Mouse (Mus musculus): ENCODE data around the gene Gca. TPM values are rescaled to one million over a fixed set of nuclear protein-coding genes. Genes with fewer than 3 reads are reported as not detected.
"Not testable (repeated sequence)": the region's sequence is repeated elsewhere in the genome, so short reads cannot be mapped to it uniquely, and the experiment has no call there.

Gca gene
- total RNA-seq, 2 experiments from 2014 or later: 26.4 to 29.9 TPM

DNA sequence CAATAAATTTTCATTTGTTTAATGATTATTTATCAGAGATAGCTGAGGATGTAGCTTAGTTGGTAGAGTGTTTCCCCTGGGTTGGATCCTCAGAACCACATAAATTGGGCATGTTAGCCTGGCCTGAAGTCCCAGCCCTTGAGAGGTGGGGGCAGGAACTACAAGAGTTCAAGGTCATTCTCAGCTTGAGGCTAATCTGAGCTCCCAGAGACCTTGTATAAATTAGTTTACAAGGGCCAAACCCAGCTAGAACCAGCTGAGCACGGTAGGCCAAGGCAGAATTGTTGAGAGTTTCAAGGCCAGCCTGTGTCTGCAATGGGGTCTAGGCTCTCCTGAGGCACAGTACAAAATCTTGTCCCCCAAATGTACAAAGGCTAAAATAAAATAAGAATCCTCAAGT lies 1.5 kb downstream of the Gca start:
- no peak for DNase-seq
- intact Hi-C loops (cut with DNase I): no loop called here

DNA sequence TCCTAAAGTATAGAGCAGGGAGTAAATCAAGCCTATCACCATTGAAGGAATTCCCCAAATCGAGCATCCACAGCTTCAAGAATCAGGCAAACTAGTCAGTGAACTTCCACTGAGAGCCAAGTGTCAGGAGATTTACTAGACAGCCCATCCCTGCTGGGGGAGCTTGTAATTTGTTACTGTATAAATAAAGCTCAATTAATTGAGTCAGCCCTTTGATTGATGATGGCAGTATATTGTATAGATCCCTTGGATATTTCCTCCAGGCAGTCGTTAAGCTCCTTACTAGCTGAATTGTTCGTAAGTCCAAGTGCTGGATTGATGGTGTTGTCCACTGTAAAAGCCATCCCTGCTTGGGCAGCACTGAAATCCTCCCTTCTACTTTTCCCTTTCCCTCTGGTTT lies 5.8 kb downstream of the Gca start:
- intact Hi-C loops (cut with DNase I): no loop called here
- no peak for DNase-seq

DNA sequence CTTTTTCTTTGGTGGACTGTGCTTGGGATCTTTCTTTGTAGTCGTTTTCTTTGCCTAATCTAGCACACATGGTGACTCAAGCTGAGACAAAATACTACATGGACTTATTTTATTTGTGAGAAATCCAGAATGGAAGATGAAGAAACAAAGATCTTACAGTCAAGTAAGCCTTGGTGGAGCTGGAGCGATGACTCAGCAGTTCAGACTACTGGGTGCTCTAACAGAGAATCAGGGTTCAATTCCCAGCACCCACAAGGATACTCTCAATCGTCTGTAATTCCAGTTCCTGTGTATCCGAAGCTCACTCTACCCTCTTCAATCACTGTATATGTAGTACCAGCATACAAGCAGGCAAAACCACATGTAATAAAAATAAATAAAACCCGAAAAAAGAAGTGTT lies 6.2 kb downstream of the Gca start:
- intact Hi-C loops (cut with DNase I): no loop called here
- no peak for DNase-seq

DNA sequence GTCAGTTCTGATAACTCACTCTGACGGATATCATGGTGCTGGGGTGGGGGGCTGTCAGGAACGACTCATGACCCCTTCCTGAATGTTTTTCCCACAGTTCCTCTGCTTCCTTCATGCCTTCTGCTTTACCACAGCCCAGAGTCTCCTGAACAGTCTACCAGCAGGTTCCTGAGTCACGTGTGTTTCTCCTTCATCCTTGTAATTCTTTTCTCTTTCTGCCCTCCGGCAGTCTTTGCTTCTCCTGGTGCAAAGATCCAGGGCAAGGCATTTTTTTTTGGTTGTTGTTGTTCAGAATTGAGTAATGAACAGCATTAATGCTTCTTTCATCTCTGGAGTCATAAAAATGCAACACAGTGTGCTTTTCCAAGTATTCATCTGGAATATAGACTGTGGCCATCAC lies 6.7 kb downstream of the Gca start:
- intact Hi-C loops (cut with DNase I): no loop called here
- DNase-seq: no peak

DNA sequence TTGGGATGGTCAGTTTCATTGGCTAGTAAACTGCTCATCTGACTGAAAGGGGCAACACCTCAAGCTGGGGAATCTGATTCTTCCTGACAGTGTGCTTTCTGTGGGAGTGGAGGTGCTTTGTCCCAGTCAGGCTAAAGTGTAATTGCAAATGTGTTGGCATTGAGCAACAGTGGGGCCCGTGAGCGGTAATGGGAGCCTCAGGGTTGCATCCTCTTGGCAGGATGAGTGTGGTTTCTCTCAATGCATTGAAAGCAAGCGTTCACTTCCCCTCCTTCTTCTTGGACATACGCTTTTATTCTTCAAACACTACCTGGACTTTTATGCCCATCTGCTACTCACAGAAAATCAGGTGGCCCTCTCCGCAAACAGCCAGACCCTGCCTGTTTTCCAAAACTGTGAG lies 8.7 kb downstream of the Gca start:
- intact Hi-C loops (cut with DNase I): no loop called here
- DNase-seq: no peak

DNA sequence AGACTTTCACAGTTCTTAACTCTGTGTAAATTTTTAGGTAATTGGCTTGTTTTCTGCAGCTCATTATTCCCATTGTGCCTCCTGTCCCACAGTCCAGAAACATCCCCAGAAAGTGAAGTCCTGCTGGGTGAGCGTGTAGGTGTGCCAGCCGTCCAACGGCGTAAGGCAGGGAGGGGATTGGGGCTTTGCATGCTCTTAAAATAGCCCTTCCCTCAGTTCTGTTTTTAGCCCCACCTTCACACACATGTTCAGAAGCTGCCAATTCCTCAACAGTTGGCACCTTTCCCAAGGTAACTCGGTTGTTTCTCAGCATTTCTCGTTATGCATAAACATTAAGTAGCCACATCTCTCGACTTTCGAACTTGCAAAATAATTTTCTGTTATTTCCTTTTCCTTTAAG lies 17.6 kb downstream of the Gca start:
- intact Hi-C loops (cut with DNase I): no loop called here
- DNase-seq: peak; percentile 5 to 25

DNA sequence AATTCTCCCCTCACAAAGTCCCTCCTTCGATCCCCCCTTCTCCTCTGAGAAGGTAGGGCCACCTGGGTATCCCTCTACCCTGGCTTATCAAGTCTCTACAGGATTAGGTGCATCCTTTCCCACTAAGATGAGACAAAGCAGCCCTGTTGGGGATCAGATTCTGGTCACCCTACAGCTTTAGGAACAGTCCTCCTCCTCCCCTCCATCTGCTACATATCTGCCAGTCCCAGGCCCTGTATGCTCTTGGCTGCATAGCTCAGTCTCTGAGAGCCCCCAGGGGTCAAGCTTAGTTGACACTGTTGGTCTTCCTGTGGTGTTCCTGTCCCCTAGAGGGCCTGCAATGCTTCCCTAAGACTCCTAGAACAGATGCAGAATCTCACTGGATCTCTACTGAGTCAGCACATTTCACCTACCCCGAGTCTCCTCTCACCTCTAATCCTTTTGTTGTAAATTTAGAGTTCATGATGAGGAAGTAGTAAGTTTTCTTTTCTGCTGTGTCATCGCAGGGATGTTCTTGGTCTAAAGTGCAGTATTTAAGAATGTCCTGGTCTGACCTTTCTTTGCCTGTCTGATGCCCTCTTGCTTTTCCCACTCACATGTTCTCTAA lies 21.0 kb downstream of the Gca start:
- intact Hi-C loops (cut with DNase I): no loop called here
- DNase-seq: no peak

DNA sequence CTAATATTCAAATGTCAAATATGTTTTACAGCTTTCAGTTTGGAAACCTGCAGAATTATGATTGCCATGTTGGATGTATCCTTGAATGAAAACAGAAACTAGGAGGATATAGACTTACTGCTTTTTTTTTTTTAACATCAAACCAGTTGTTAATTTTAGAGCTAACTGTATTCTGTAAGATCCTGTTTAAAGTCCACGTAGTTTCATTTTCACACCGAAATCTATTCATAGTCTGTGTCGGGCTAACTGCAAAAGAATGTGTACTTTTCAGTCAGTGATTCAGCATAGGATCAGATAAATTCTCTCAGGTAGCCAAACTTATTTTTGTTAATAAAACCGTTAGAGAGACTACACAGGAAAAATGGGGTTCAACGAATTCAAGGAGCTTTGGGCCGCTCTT lies 21.8 kb downstream of the Gca start:
- DNase-seq: no peak
- intact Hi-C loops (cut with DNase I): no loop called here

DNA sequence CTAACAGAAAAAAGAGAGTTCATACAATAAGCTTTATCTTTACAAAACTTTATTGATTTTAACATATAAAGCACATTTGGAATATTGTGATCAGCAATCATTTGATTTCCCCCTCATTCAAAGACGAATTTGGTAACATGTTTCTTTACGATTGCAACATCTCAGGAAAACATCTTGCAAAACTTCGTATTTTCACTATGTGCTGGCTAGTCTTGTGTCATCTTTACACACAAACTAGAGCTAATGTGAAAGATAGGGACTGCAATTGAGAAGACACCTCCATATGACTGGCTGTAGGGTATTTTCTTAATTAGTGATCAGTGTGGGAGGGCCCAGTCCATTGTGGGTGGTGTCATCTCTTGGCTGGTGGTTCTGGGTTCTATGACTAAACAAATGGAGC lies 42.2 kb downstream of the Gca start:
- intact Hi-C loops (cut with DNase I): no loop called here
- no peak for DNase-seq

DNA sequence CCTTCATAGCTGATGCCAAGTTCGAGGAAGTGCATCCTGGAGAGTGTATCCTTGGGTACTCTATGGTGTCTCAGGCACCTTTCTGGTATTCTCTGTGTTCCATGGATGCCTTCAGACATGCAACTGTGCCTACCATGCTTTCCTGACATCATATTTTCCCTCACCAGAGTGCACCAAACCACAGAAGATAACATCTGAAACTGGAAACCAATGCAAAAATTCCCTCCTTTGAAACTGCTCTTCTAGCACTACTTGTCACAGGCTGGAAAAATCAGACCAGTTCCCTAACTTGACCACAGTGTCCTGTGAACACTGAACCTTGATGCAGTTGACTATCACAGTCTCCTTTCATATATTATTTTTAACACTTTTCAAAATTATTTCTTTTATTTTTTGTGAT lies 45.5 kb downstream of the Gca start:
- intact Hi-C loops (cut with DNase I): no loop called here
- DNase-seq: no peak

DNA sequence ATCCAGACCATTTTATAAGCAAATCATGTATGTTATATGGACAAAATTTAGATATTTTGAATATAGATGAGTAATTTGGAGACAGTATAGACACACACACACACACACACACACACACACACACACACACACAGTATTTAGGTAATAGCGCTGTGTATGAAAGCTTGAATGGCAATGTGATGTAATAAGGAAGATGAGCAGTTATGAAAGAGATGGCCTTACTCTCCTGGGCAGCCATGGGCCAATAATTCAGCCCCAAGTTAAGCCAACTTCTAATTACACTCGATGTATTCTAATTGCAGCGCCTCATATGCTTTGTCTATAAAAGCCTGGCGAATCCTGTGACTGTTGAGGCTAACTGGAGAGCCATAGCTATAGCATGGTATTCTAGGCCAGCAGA lies 50.3 kb downstream of the Gca start:
- DNase-seq; intact Hi-C loops (cut with DNase I): not testable (repeated sequence)

DNA sequence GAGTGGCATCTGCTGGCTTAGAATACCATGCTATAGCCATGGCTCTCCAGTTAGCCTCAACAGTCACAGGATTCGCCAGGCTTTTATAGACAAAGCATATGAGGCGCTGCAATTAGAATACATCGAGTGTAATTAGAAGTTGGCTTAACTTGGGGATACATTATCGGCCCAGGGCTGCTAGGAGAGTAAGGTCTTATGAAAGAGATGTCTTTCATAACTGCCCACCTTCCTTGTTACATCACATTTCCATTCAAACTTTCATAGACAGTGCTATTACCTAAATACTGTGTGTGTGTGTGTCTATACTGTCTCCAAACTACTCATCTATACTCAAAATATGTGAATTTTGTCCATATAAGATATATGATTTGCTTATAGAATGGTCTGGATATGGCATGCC lies 51.2 kb downstream of the Gca start:
- DNase-seq: no peak
- intact Hi-C loops (cut with DNase I): no loop called here

DNA sequence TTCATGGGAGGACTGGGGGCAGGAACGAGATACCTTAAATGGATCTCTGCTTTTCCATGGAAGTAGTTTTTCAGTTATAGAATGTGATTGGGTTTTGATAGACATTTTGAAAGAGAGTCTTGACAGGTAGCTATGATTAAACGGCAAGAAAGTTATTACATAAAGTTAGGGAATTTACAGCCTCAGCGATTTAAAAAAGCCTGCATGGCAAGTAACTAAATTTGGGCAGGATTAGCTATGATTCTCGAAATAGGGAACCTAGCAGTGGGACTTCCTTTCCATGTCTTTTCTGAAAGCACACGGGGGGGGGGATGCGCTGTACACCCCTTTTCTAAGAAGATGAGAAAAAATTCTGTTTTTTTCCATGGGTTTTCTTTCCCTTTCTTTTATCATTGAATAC lies 53.2 kb downstream of the Gca start:
- DNase-seq: no peak
- intact Hi-C loops (cut with DNase I): no loop called here

DNA sequence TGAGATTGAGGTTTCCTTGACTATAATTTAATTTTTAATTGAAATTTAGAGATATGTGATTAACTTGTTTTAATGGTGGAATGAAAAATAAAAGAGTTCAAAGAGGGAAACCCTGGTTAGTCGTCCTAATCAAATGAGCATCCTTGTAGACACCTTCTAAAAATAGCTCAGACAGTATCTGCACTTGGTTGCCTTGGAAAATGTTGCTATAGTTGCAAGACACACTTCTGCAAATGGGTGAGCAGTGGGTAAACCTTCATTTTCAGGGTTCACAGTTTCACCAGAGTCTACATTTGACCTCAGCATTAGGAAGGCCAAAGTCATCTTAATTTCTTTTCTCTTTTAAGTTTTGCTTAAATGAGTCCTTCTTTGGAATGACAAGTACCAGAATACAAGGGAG lies 54.3 kb downstream of the Gca start:
- intact Hi-C loops (cut with DNase I): no loop called here
- no peak for DNase-seq

DNA sequence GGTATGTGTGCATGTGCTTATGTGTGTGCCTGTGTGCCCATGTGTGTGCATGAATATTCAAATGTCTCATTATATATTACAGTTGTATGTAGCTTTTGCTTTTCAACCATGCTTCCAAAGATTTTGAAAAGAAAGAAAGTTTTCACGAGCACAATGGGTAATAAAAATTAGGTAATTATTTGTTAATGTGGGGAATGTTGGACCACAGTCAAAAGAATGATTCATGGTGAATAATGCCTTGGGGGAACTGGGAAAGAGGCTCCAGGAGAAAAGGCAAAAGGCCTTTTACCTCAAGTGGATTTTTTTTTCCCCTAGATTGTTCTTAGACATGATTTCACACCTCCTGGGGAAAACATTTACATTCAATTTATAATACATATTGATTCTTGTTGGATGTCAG lies 61.9 kb downstream of the Gca start:
- intact Hi-C loops (cut with DNase I): no loop called here
- DNase-seq: no peak

DNA sequence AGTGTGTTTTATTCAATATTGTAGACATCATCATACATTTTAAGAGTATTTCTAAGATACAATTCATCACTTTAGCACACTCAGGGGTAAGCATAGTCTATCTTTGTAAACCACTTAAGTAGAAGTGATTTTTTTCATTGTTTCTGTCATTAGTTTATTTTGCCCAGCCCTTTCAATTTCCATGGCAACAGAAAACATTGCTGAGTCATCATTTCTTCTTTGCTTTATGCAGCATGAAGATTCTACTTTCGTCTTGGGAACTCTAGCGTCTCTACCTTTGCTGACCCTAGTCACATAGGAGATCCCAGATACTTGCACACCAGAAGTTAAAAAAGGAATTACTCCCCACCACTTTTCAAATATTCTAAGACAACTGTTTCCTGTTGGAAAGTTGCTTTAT lies 63.6 kb downstream of the Gca start:
- DNase-seq: no peak
- intact Hi-C loops (cut with DNase I): no loop called here

DNA sequence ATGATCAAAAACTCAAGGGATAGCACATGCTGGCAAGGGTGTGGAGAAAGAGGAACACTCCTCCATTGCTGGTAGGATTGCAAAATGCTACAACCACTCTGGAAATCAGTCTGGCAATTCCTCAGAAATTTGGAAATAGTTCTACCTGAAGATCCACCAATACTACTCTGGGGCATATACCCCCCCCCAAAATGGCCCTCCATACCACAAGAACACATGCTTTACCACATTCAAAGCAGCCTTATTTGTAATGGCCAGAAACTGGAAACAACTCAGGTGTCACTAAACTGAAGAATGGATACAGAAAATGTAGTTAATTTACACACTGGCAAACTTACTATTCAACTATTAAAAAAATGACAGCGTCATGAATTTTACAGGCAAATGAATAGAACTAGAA lies 66.6 kb downstream of the Gca start:
- DNase-seq: no peak
- intact Hi-C loops (cut with DNase I): no loop called here

DNA sequence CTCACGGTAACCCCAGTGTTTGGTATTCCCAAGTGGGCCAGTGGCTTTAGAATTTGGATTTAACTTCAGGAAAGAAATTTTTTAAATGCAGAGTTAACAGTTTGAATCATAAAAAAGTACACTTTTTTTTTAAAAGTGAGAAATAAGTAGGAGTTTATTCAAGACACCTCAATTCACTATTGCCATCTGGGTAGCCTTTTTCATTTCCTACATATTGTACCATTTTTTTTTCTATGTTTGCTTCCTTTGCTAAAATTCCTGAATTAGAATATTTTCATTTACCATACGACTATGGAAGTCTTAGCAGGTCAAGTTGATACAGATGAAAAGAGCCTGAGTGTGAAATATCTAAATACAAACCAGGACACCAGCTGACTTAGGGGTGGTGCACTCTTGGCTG lies 79.0 kb downstream of the Gca start:
- DNase-seq: no peak
- intact Hi-C loops (cut with DNase I): no loop called here

Other genes starting within 250 kb of the Gca start
- gene Gcg, start 180.6 kb upstream of the Gca start, total RNA-seq (2021): not detected
- gene Fap, start 90.2 kb upstream of the Gca start, total RNA-seq (2021): 1 to 10 TPM; 2.9 to 3.7 TPM
- 1 to 10 TPM; 6.1 to 8.6 TPM for gene Ifih1, start 18.0 kb upstream of the Gca start, total RNA-seq (2021)